8 mouse cellular contexts compared by ENCODE assay signal in the genomic region with DNA sequence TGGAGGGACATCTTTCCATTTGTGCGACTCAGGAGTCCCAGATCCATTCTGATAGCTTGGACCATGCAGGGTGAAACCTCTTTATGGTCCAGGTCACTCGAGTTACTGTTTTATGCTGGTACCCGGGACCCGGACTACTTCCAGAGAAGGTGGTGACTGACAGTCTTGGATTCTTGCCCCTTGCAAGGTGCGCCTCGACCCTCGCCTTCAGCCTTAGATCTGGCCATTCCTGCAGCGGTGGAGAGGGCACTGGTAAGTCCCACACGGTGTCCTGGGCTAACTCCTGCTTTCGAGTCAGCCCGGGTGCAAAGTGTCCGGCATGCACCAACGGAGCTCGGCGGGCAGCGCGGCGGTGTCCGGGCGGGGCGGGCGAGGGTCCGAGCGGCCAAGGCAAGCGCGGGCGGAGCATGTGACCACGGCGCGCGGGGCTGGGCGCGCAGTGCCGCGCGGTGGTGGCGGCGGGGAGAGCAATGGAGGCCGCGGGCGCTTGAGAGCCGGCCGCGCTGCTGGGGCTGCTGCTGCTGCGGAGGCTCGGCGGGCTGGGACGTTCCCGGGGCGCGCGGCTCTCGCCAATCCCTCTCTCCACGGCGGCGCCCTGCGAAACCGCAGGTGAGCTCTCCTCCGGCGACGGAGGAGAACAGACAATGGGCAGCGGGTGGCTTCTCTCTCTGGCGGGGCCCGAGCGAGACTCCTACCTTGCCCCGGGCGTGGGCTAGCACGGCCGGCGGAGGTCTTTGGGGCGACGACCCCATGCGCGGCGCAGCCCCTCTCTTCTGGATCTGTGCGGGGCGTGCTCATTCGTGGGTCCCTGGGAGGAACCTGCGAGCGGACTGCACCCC. TPM values are rescaled to one million over a fixed set of nuclear protein-coding genes. Genes with fewer than 3 reads are reported as not detected.
DNase-seq lines count a peak whose midpoint lies in the region; ATAC-seq lines count a peak whose summit lies in the region.

No protein-coding gene starts in this region.

- H3K27ac ChIP-seq in forebrain, embryonic 12.5 days: peak overlapping the region; percentile 98

- H3K36me3 ChIP-seq in forebrain, embryonic 12.5 days (replicated peaks): 0 out of 2 replicates have a peak, but pooled peaks cover 3% of the 10 kb centered on the region

- peak; percentile 73 to 88 for DNase-seq in adrenal gland, adult (ENCODE audit: inconsistent age in 2 of 2, low spot score in 1 of 2)
- DNase-seq in cerebellum, adult 11 months: peak; percentile 23
- DNase-seq in left cerebral cortex, adult 18-20 months (ENCODE audit: low spot score in 2 of 2): peak; percentile 67 to 81
- DNase-seq in lung, postnatal 25 days (ENCODE audit: low spot score): peak; percentile 16
- peak; percentile 69 for DNase-seq in retina, postnatal 7 days (ENCODE audit: low read depth, low spot score)
- DNase-seq in natural killer cell, adult 2 months (ENCODE audit: low spot score in 2 of 2): no peak

- H3K4me3 ChIP-seq in forebrain, embryonic 12.5 days (replicated peaks): peak overlapping the region; percentile 85

- H3K4me2 ChIP-seq in forebrain, embryonic 12.5 days: peak overlapping the region; percentile 79

- peaks cover 25% of the 10 kb centered on the region for H3K4me1 ChIP-seq in forebrain, embryonic 12.5 days

- no peaks in the 10 kb centered on the region for H3K9me3 ChIP-seq in forebrain, embryonic 12.5 days

- peak; percentile 95 for ATAC-seq in forebrain, embryonic 12.5 days (ENCODE audit: low FRiP score)
- ATAC-seq in hematopoietic stem cell, adult 5-6 weeks (replicated peaks in 1 of 2; ENCODE audit: insufficient read depth in 1 of 2, low FRiP score in 2 of 2, low TSS enrichment in 1 of 2, low read depth in 1 of 2, poor library complexity in 2 of 2, severe bottlenecking in 2 of 2): peak; percentile 42 to 71; a peak in 3 of 4 replicates

- H3K9ac ChIP-seq in forebrain, embryonic 12.5 days: peak overlapping the region; percentile 98

- no peaks in the 10 kb centered on the region for H3K27me3 ChIP-seq in forebrain, embryonic 12.5 days

- under 1% methylated on average over 79 of the region's 80 CpGs for WGBS in forebrain, embryonic 12.5 days

RNA-seq across cellular contexts. Expression of gene C530008M17Rik, which starts 1.2 kb away (rescaled TPM):
- polyA plus RNA-seq in forebrain, embryonic 12.5 days (2016; fragmentation: Nextera tagmentation; extraction: Ambion mirVana): 78.6 and 83.5 TPM in 2 replicates
- 2.8 and 3.9 TPM in 2 replicates for total RNA-seq in hematopoietic stem cell, adult 5-6 weeks (2017)
- 10 to 100 TPM; 49.9 to 57.4 TPM for total RNA-seq in left cerebral cortex, adult 18-20 months (2021)

Comparison
In these comparisons a context has a peak if more than half of its experiments do, and no peak if none do; other contexts are left out.
1. DNase-seq: peak in adrenal gland, adult (2 of 2), cerebellum, adult 11 months (single experiment), left cerebral cortex, adult 18-20 months (2 of 2), lung, postnatal 25 days (single experiment) and retina, postnatal 7 days (single experiment); none in natural killer cell, adult 2 months (0 of 2).
2. RNA of gene C530008M17Rik, which starts 1.2 kb away (total RNA-seq): 49.9 to 57.4 TPM in left cerebral cortex, adult 18-20 months; 2.8 to 3.9 TPM in hematopoietic stem cell, adult 5-6 weeks; every median in the first group is over 10 times any median in the second.